26 mouse cellular contexts compared by ENCODE assay signal in genomic region chr1:51429775-51430174, GRCm38 (mm10). TPM values are rescaled to one million over a fixed set of nuclear protein-coding genes. Genes with fewer than 3 reads are reported as not detected.
A peak's percentile ranks its signal among the peaks of the same experiment; 100 is the strongest.
DNase-seq lines count a peak whose midpoint lies in the region; ATAC-seq and TF ChIP-seq lines count a peak whose summit lies in the region.
"Had no signal": no experiment of that assay in that cellular context is flagged by ENCODE, and none has a peak within 500 bp of the region (broad histone marks: within the 10 kb centered on the region; RNA-seq: fewer than 3 reads in every experiment).

No protein-coding gene starts in this region.

- 10% methylated on average over 1 of the region's 1 CpGs for WGBS in midbrain, embryonic 11.5 days
- 19% methylated on average over 1 of the region's 1 CpGs for WGBS in midbrain, postnatal 0 days

- H3K27ac ChIP-seq in midbrain, embryonic 11.5 days (ENCODE audit: low read depth, low read length), result no peak overlapping the region
- H3K27ac ChIP-seq in midbrain, postnatal 0 days (ENCODE audit: low read depth, low read length), result no peak overlapping the region
- H3K27ac ChIP-seq: embryonic facial prominence, embryonic 13.5 days; forebrain, embryonic 12.5 days; gastrocnemius, adult 2 months; hindbrain, embryonic 12.5 days; hindbrain, embryonic 15.5 days had no signal

- H3K4me2 ChIP-seq in midbrain, embryonic 11.5 days, result no peak overlapping the region
- H3K4me2 ChIP-seq in midbrain, postnatal 0 days (ENCODE audit: low read depth, low read length, poor library complexity, severe bottlenecking), result no peak overlapping the region
- H3K4me2 ChIP-seq: embryonic facial prominence, embryonic 13.5 days; forebrain, embryonic 12.5 days; heart, embryonic 11.5 days; hindbrain, embryonic 12.5 days; hindbrain, embryonic 15.5 days had no signal

- DNase-seq in midbrain, embryonic 11.5 days (ENCODE audit: low spot score, missing footprints), result peak; percentile 75
- no peak for DNase-seq in midbrain, postnatal 0 days (ENCODE audit: low spot score)
- peak; percentile 59 for DNase-seq in R1 (ENCODE audit: low read depth, low spot score)
- DNase-seq in retina, embryonic 14.5 days (ENCODE audit: low spot score), result peak; percentile 45
- no peak for DNase-seq in spleen, postnatal 14 days (ENCODE audit: low spot score in 2 of 2)
- DNase-seq in frontal cortex, postnatal 10 days (ENCODE audit: low spot score in 2 of 2), result no peak
- DNase-seq: adrenal gland, adult 8-10 months; adrenal gland, postnatal 25 days; cerebellum, adult 11-12 months; cerebellum, adult 8-10 months; cerebellum, postnatal 10 days; cerebellum, postnatal 36 days; gastrocnemius, adult 2 months; gastrocnemius, postnatal 14 days; heart, adult 11 months had no signal

- TF ChIP-seq CTCF in midbrain, postnatal 0 days (IDR thresholded peaks at IDR 0.05), result no peak

- no peaks in the 10 kb centered on the region for H3K9me3 ChIP-seq in midbrain, embryonic 11.5 days (ENCODE audit: control insufficient read depth, low read length)
- no peaks in the 10 kb centered on the region for H3K9me3 ChIP-seq in midbrain, postnatal 0 days (ENCODE audit: low read length)
- H3K9me3 ChIP-seq: embryonic facial prominence, embryonic 13.5 days; forebrain, embryonic 12.5 days; G1E; hindbrain, embryonic 12.5 days; hindbrain, embryonic 15.5 days had no signal

- no peak overlapping the region for H3K4me3 ChIP-seq in midbrain, embryonic 11.5 days (ENCODE audit: low read depth, low read length)
- no peak overlapping the region for H3K4me3 ChIP-seq in midbrain, postnatal 0 days (ENCODE audit: low read depth, low read length)
- H3K4me3 ChIP-seq: embryonic facial prominence, embryonic 13.5 days; erythroblast, embryonic 14.5 days; forebrain, embryonic 12.5 days; gastrocnemius, adult 2 months; hindbrain, embryonic 12.5 days; hindbrain, embryonic 15.5 days had no signal

- ATAC-seq in midbrain, embryonic 11.5 days (ENCODE audit: low FRiP score), result no peak
- ATAC-seq in midbrain, postnatal 0 days (ENCODE audit: low FRiP score), result no peak
- ATAC-seq: activated CD4-positive, CD25-positive, alpha-beta regulatory T cell, adult 4 months; CD4-positive, CD25-positive, alpha-beta regulatory T cell, adult 4 months; forebrain, embryonic 16.5 days; Patski had no signal

- H3K27me3 ChIP-seq in midbrain, embryonic 11.5 days (ENCODE audit: control insufficient read depth, insufficient read depth, low read length), result no peaks in the 10 kb centered on the region
- no peaks in the 10 kb centered on the region for H3K27me3 ChIP-seq in midbrain, postnatal 0 days (ENCODE audit: insufficient read depth, low read length)
- H3K27me3 ChIP-seq: embryonic facial prominence, embryonic 13.5 days; forebrain, embryonic 12.5 days; hindbrain, embryonic 12.5 days; hindbrain, embryonic 15.5 days had no signal

- H3K36me3 ChIP-seq in midbrain, embryonic 11.5 days (ENCODE audit: control insufficient read depth, insufficient read depth, low read length), result no peaks in the 10 kb centered on the region
- no peaks in the 10 kb centered on the region for H3K36me3 ChIP-seq in midbrain, postnatal 0 days (ENCODE audit: insufficient read depth, low read length)
- H3K36me3 ChIP-seq: embryonic facial prominence, embryonic 13.5 days; forebrain, embryonic 12.5 days; G1E; hindbrain, embryonic 12.5 days; hindbrain, embryonic 15.5 days had no signal

- H3K9ac ChIP-seq in midbrain, embryonic 11.5 days (ENCODE audit: low read length), result no peak overlapping the region
- no peak overlapping the region for H3K9ac ChIP-seq in midbrain, postnatal 0 days (replicated peaks; ENCODE audit: low read length, poor library complexity, severe bottlenecking)
- H3K9ac ChIP-seq: embryonic facial prominence, embryonic 13.5 days; forebrain, embryonic 12.5 days; hindbrain, embryonic 12.5 days; hindbrain, embryonic 15.5 days had no signal

- H3K4me1 ChIP-seq in midbrain, embryonic 11.5 days (ENCODE audit: control insufficient read depth, insufficient read depth, low read length), result no peaks in the 10 kb centered on the region
- H3K4me1 ChIP-seq in midbrain, postnatal 0 days (ENCODE audit: insufficient read depth, low read length), result no peaks in the 10 kb centered on the region
- H3K4me1 ChIP-seq: embryonic facial prominence, embryonic 13.5 days; forebrain, embryonic 12.5 days; hindbrain, embryonic 12.5 days; hindbrain, embryonic 15.5 days had no signal

RNA-seq across cellular contexts. Expression of gene Nabp1, which starts 48.5 kb away (rescaled TPM):
- 8.1 and 9.0 TPM in 2 replicates for polyA plus RNA-seq in midbrain, embryonic 11.5 days (2014; fragmentation: Nextera tagmentation; extraction: Ambion mirVana)
- 3.5 and 6.1 TPM in 2 replicates for total RNA-seq in midbrain, postnatal 0 days (2014; rRNA removed)
- polyA plus RNA-seq in midbrain, postnatal 0 days (2015; fragmentation: Nextera tagmentation; extraction: Ambion mirVana), result 4.1 and 4.3 TPM in 2 replicates

Comparison
In these comparisons a context has a peak if more than half of its experiments do, and no peak if none do; other contexts are left out.
1. DNase-seq: peak in midbrain, embryonic 11.5 days (single experiment), R1 (single experiment) and retina, embryonic 14.5 days (single experiment); none in midbrain, postnatal 0 days (single experiment), spleen, postnatal 14 days (0 of 2) and frontal cortex, postnatal 10 days (0 of 2).